Mouse (Mus musculus): ENCODE data around the gene Zfp709. TPM values are rescaled to one million over a fixed set of nuclear protein-coding genes. Genes with fewer than 3 reads are reported as not detected.
A peak's percentile ranks its signal among the peaks of the same experiment; 100 is the strongest.
"Not testable (repeated sequence)": the region's sequence is repeated elsewhere in the genome, so short reads cannot be mapped to it uniquely, and the experiment has no call there.

Gene Zfp709
- polyA plus RNA-seq, 1 experiment from 2014 or later = 8.8 TPM

DNA sequence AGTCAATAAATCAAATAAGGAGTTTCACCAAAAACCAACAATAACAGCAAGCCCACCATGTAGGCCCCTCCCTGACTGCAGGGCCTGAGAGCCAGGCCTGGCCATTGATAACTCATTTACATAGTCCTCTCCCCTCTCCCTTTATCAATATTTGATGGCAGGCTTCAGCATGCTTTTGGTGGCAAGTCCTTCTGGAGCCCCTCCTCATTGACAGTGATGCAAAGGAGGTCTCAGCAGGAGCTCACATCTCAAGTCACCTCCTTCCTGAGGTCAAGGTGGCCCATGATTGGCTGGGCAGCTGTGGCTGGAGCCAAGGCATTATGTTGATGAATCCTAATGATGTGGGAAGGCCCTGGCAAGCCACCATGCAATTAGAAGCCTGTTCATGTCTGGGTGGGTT is 19.8 kb upstream of the Zfp709 start:
- H3K36me3 ChIP-seq; H3K9me3 ChIP-seq; H3K4me1 ChIP-seq; H3K4me3 ChIP-seq; H3K27me3 ChIP-seq; ATAC-seq (ENCODE audit: low FRiP score, low read depth); H3K9ac ChIP-seq (replicated peaks); H3K27ac ChIP-seq (replicated peaks); H3K4me2 ChIP-seq (replicated peaks): not testable (repeated sequence)

DNA sequence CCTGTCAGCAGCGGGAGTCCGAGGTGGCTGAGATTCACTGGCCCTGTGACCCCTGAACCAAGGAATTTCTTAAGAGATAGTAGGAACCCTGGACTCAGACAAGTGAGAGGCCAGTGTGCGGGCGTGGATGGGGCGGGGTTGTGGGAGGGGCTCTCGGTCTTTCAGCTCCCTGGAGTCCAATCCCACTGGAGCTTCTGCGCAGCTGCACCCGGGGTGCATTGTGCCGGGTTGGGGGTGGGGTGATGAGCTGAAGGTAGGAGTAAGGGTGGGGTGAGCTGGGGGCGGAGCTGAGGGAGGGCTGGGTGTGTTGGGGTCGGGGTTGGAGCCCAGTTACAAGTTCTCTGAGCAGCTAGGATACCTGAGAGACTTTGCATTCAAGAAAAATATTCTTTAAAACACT is 18.8 kb downstream of the Zfp709 start:
- not testable (repeated sequence) for H3K9me3 ChIP-seq; H3K36me3 ChIP-seq; ATAC-seq (ENCODE audit: low FRiP score, low read depth); H3K4me1 ChIP-seq; H3K4me2 ChIP-seq (replicated peaks); H3K4me3 ChIP-seq; H3K27ac ChIP-seq (replicated peaks); H3K9ac ChIP-seq (replicated peaks)
- WGBS = 36% methylated on average over 11 of the region's 11 CpGs
- peaks cover 15% of the 10 kb centered on the region; the same call in 1 of the 2 replicates for H3K27me3 ChIP-seq

DNA sequence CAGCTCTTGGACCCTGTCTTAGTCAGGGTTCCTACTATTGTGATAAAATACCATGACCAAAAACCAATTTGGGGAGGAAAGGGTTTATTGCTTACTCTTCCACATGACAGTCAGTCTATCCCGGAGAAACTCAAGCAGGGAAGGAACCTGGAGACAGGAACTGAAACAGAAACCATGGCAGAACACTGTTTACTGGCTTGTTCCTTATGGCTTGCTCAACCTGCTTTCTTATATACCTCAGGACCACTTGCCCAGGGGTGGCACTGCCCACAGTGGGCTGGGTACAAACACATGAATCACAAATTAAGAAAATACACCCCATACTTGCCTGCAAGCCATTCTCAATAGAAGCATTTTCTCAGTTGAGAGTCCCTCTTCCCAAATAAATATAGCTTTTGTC is 21.3 kb downstream of the Zfp709 start:
- not testable (repeated sequence) for H3K9ac ChIP-seq (replicated peaks); ATAC-seq (ENCODE audit: low FRiP score, low read depth); H3K4me3 ChIP-seq; H3K9me3 ChIP-seq; H3K27ac ChIP-seq (replicated peaks); H3K4me2 ChIP-seq (replicated peaks); H3K36me3 ChIP-seq; H3K4me1 ChIP-seq
- peaks cover 15% of the 10 kb centered on the region; the same call in 1 of the 2 replicates for H3K27me3 ChIP-seq
- WGBS = 92% methylated on average over 1 of the region's 1 CpGs

DNA sequence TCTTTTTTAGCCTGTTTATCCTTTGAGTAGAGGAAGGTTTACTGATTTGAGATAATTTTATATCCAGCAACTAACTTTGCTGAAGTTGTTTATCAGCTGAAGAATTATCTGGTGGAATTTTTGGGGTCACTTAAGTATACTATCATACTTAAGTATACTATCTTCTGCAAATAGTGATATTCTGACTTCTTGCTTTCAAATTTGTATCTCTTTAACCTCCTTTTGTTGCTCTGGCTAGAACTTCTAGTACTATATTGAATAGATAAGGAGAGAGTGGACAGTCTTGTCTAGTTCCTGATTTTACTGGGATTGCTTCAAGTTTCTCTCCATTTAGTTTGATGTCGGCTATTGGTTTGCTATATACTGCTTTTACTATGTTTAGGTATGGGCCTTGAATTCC is 25.0 kb downstream of the Zfp709 start:
- H3K4me3 ChIP-seq = no peak overlapping the region
- no peak overlapping the region for H3K4me2 ChIP-seq (replicated peaks)
- H3K27me3 ChIP-seq = peaks cover 15% of the 10 kb centered on the region; the same call in 1 of the 2 replicates
- WGBS = 97% methylated on average over 1 of the region's 1 CpGs
- H3K36me3 ChIP-seq = no peaks in the 10 kb centered on the region
- 0 out of 2 replicates have a peak, but pooled peaks cover 2% of the 10 kb centered on the region for H3K4me1 ChIP-seq
- no peak overlapping the region for H3K27ac ChIP-seq (replicated peaks)
- no peak overlapping the region for H3K9ac ChIP-seq (replicated peaks)
- H3K9me3 ChIP-seq = no peaks in the 10 kb centered on the region
- no peak for ATAC-seq (ENCODE audit: low FRiP score, low read depth)

DNA sequence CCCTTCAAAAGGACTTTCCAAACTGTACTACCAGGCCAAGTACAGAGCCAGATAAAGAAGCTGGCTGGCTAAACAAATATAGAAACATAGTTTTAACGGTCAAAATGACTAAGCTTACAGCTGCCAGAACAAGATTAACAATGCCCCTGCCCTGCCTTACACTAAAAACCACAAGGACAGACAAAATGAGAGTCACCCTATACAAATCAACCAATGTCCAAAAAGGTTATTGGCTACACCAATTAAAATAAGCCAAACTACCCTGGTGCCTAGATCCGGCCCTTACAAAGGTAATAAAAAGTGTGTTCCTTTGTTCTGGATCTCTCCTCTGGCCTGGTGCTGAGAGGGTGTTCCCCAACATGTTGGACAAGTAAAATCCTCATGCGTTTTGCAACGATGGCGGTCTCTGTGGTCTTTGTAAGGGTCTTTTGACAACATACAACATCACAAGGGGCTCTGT is 26.0 kb downstream of the Zfp709 start:
- Histone ChIP-seq H3K4me2 (replicated peaks) (peak overlapping the region; percentile 56), H3K4me3 (peak overlapping the region; percentile 70), H3K9me3 (no peaks in the 10 kb centered on the region), H3K27ac (replicated peaks) (peak overlapping the region; percentile 99), H3K27me3 (peaks cover 15% of the 10 kb centered on the region; the same call in 1 of the 2 replicates), H3K36me3 (no peaks in the 10 kb centered on the region), H3K9ac (replicated peaks) (no peak overlapping the region), H3K4me1 (0 out of 2 replicates have a peak, but pooled peaks cover 2% of the 10 kb centered on the region)
- WGBS = 98% methylated on average over 5 of the region's 5 CpGs
- no peak for ATAC-seq (ENCODE audit: low FRiP score, low read depth)

DNA sequence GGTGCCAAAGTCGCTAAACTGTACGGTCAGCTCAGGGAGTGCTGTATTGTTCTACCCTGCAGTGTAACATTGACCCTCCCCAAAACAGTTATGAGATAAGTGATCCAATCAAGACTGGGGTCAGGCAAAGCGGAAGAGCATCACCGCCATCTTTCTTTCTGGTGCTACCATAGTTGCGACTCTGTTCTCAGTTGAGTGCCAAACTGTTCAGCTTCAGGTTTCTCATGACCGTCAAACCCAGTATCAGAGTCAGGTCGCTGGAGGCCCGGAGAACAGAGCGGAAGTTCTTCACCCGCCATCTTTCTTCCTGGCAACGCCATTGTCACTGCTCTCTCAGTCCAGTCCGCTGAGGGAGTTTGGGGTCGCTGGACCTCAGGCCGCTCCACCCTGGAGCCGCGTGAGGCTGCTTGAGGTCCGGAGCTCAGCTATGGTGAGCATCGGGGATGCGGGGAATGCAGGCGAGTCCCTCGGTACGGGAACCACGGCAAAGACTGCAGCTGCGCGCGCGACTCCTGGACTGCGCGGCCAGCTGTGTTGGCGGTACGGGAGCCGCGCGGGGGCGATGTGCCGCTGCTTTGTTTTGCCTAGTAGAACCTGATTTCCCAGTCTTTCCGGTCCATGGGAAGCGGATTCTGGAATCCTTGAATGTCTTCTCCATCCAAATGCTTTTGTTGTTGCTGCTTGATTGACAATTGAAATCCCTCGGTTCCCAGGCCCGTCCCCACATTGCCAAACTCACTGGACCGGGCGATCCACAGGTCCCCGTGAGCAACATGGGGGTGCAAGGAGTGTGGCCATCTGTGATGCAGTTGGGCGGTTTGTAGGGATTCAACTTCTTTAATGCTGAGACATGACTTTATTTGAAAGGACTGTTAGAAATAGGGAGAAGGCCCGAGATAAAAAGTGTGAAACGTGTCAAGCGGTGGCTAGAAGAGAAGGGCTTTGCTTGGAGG is 26.8 kb downstream of the Zfp709 start, which contains the start of the genes Zfp882 and Zfp617:
TSS of gene Zfp882 (plus strand) at position 300 of the 953 bp plus-strand sequence.
TSS of gene Zfp617 (plus strand) at position 327 of the 953 bp plus-strand sequence.
- Histone ChIP-seq H3K9me3 (0 out of 2 replicates have a peak, but pooled peaks cover 2% of the 10 kb centered on the region), H3K27me3 (peaks cover 15% of the 10 kb centered on the region; the same call in 1 of the 2 replicates), H3K4me3 (peak within 1 kb of the TSS; percentile 70), H3K27ac (replicated peaks) (peak within 1 kb of the TSS; percentile 99), H3K9ac (replicated peaks) (peak within 1 kb of the TSS; percentile 86), H3K36me3 (peaks cover 3% of the 10 kb centered on the region), H3K4me2 (replicated peaks) (peak within 1 kb of the TSS; percentile 56), H3K4me1 (0 out of 2 replicates have a peak, but pooled peaks cover 2% of the 10 kb centered on the region)
- 5% methylated on average over 47 of the region's 47 CpGs for WGBS
- peak; percentile 94 for ATAC-seq (ENCODE audit: low FRiP score, low read depth)

DNA sequence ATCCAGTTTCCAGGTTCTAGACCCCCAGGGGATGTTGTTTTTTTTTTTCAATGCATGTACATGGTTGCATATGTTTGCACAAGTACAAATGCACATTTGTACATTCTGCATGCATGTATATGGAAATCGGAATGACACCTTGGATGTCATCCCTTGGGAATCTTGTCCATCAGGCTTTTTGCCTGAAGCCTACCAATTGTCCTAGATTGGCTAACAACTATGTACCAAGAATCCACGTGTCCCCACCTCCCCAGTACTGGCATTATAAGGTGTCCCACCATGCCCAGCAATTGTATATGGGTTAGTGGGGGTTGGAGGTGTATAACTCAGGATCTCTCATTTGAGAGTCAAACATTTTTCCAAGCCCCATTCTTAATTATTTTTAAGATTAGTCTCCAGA is 30.5 kb downstream of the Zfp709 start:
- Histone ChIP-seq H3K9me3 (0 out of 2 replicates have a peak, but pooled peaks cover 5% of the 10 kb centered on the region), H3K4me1 (0 out of 2 replicates have a peak, but pooled peaks cover 2% of the 10 kb centered on the region), H3K27ac (replicated peaks) (no peak overlapping the region), H3K36me3 (peaks cover 35% of the 10 kb centered on the region), H3K9ac (replicated peaks) (no peak overlapping the region), H3K4me2 (replicated peaks) (no peak overlapping the region), H3K4me3 (no peak overlapping the region), H3K27me3 (no peaks in the 10 kb centered on the region)
- ATAC-seq (ENCODE audit: low FRiP score, low read depth) = no peak
- 96% methylated on average over 2 of the region's 2 CpGs for WGBS

DNA sequence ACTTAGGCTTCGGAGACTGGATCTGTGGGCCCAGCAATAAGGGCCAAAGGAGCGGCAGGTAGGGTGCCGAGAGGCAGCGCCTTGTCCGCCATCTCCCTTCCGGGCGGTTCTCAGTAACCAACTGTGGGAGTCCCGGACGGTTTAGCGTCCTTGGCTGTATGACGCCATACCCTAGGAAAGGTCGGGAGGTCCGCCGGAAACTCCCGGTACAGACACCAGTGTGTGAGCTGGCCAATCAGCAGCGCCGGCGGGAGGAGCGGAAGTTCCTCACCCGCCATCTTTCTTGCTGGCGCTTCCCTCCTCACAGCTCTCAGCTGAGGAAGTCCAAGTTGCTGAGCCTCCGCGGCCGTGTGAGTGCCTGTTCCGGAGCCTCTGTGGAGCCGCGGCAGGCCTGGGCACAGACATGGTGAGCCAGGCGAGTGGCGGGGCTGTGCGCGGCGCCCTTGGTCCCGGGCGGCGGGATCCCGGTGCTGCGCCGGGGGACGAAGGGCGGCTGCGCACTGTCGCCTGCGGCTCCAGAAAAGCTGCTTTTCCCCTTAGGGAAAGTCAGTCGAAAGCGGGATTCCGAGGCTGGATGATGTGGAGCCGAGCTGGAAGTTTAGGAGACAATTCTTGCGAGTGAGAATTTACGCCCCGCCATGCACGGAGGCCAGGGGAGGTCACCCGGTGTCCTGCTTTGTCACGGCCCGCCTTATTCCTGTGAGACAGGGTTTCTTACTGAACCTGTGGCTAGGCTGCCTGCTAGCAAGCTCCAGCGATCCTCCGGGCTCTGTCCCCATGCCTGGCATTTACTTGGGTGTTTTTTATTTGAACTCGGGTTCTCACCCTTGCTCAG is 41.0 kb downstream of the Zfp709 start:
- no peaks in the 10 kb centered on the region for H3K27me3 ChIP-seq
- under 1% methylated on average over 57 of the region's 57 CpGs for WGBS

DNA sequence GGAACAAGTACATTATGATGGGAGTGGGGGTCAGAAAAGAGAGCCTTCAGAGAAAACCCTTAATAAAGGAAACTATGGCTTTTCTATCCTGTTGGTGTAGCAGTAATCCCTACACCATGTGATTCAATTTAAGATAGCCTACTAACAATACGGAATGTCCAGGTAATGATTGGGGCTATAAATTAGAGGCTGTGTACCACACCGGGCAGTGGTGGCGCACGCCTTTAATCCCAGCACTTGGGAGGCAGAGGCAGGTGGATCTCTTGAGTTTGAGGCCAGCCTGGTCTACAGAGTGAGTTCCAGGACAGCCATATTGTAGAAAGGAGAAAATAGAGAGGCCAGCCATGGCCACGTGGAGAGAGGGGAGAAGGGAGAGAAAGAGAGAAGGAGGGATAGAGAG is 44.0 kb downstream of the Zfp709 start:
- no peak overlapping the region for H3K9ac ChIP-seq (replicated peaks)
- no peaks in the 10 kb centered on the region for H3K27me3 ChIP-seq
- H3K36me3 ChIP-seq = peaks cover 21% of the 10 kb centered on the region
- no peaks in the 10 kb centered on the region for H3K9me3 ChIP-seq
- H3K4me3 ChIP-seq = no peak overlapping the region
- 97% methylated on average over 5 of the region's 5 CpGs for WGBS
- no peak overlapping the region for H3K4me2 ChIP-seq (replicated peaks)
- no peak overlapping the region for H3K27ac ChIP-seq (replicated peaks)
- no peak for ATAC-seq (ENCODE audit: low FRiP score, low read depth)
- H3K4me1 ChIP-seq = peaks cover 9% of the 10 kb centered on the region

More for the DNA sequence above, 41.0 kb downstream of the Zfp709 start:
- peak; percentile 99 for ATAC-seq (ENCODE audit: low FRiP score, low read depth)
- Histone ChIP-seq H3K9ac (replicated peaks) (peak overlapping the region; percentile 86), H3K9me3 (no peaks in the 10 kb centered on the region), H3K4me1 (peaks cover 9% of the 10 kb centered on the region), H3K36me3 (peaks cover 3% of the 10 kb centered on the region), H3K4me3 (peak overlapping the region; percentile 75), H3K27ac (replicated peaks) (peak overlapping the region; percentile 97), H3K4me2 (replicated peaks) (peak overlapping the region; percentile 62)

DNA sequence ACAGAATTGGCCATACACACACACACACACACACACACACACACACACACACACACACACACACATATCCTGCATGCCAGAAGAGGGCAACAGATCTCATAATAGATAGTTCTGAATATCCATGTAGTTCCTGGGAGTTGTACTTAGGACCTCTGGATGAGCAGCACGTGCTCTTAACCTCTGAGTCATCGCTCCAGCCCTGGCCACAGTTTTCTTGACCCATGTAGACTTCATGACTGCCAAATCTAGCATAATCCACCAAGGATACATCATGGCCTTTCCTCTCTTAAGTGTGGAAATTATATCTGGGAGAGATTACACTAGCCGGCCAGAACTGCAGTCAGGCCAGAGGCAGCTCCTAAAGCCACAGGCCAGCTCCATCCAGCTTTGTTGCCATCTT is 44.7 kb downstream of the Zfp709 start:
- H3K27me3 ChIP-seq = no peaks in the 10 kb centered on the region
- no peak for ATAC-seq (ENCODE audit: low FRiP score, low read depth)
- H3K27ac ChIP-seq (replicated peaks) = no peak overlapping the region
- H3K9ac ChIP-seq (replicated peaks) = no peak overlapping the region
- H3K36me3 ChIP-seq = peaks cover 28% of the 10 kb centered on the region
- 0 out of 2 replicates have a peak, but pooled peaks cover 5% of the 10 kb centered on the region for H3K9me3 ChIP-seq
- H3K4me1 ChIP-seq = peaks cover 9% of the 10 kb centered on the region
- WGBS = 93% methylated on average over 3 of the region's 3 CpGs
- no peak overlapping the region for H3K4me3 ChIP-seq
- H3K4me2 ChIP-seq (replicated peaks) = no peak overlapping the region

DNA sequence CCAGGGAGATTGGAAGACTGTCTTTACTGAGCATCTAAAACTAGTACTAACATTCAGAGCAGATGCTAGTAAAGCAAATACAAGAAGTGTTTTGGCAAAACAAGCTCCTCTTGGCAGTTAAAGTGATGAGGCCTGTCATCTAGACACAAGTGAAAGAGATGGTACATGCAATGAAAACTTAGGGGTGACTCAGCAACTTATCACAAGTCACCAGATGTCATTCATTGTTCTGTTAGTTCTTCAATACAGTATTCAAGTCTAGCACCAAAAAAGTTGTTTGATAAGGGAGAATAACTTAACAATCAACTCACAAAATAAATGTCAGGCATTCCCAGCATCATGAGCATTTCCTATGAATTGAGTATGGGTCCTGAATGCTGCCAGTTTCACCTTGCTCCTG is 46.0 kb downstream of the Zfp709 start:
- no peak for ATAC-seq (ENCODE audit: low FRiP score, low read depth)
- H3K36me3 ChIP-seq = peaks cover 32% of the 10 kb centered on the region

More for the DNA sequence above, 46.0 kb downstream of the Zfp709 start:
- H3K9ac ChIP-seq (replicated peaks) = no peak overlapping the region
- no peak overlapping the region for H3K27ac ChIP-seq (replicated peaks)
- H3K9me3 ChIP-seq = 0 out of 2 replicates have a peak, but pooled peaks cover 5% of the 10 kb centered on the region
- H3K4me2 ChIP-seq (replicated peaks) = no peak overlapping the region
- H3K4me1 ChIP-seq = peaks cover 9% of the 10 kb centered on the region
- no peak overlapping the region for H3K4me3 ChIP-seq
- H3K27me3 ChIP-seq = no peaks in the 10 kb centered on the region
